Mouse (Mus musculus) kidney, postnatal 10 days (tissue): ENCODE data around the gene Ubash3b.

Experiments
- DNase-seq: peaks from one replicate; pipeline ENCODE4 v3.0.0; 2021; ENCODE audit warnings: mixed read lengths

The Ubash3b gene

GRCm38 (mm10) chr9:41130563-41130962 is 30.9 kb downstream of the Ubash3b start:
- no peak for DNase-seq

GRCm38 (mm10) chr9:41129802-41130480 is 31.6 kb downstream of the Ubash3b start:
- no peak for DNase-seq

GRCm38 (mm10) chr9:41129273-41129672 is 32.2 kb downstream of the Ubash3b start:
- DNase-seq: no peak

GRCm38 (mm10) chr9:41126723-41127122 is 34.8 kb downstream of the Ubash3b start:
- DNase-seq: no peak

- DNase-seq: no peak
These were observed 37.2 kb downstream of the Ubash3b start for GRCm38 (mm10) chr9:41124305-41124704.

- peak; percentile 79 for DNase-seq
These were observed 38.9 kb downstream of the Ubash3b start for GRCm38 (mm10) chr9:41122390-41123110.

GRCm38 (mm10) chr9:41121701-41122354 is 39.7 kb downstream of the Ubash3b start:
- no peak for DNase-seq

- DNase-seq: no peak
These were observed 41.5 kb downstream of the Ubash3b start for GRCm38 (mm10) chr9:41119958-41120357.

- no peak for DNase-seq
These were observed 43.4 kb downstream of the Ubash3b start for GRCm38 (mm10) chr9:41118065-41118464.

- DNase-seq: no peak
These were observed 45.4 kb downstream of the Ubash3b start for GRCm38 (mm10) chr9:41116126-41116525.

GRCm38 (mm10) chr9:41114367-41114766 is 47.1 kb downstream of the Ubash3b start:
- no peak for DNase-seq

- DNase-seq: no peak
These were observed 51.7 kb downstream of the Ubash3b start for GRCm38 (mm10) chr9:41109749-41110148.

GRCm38 (mm10) chr9:41108324-41109180 is 52.9 kb downstream of the Ubash3b start:
- peak; percentile 78 for DNase-seq

- DNase-seq: no peak
These were observed 56.3 kb downstream of the Ubash3b start for GRCm38 (mm10) chr9:41105201-41105643.

GRCm38 (mm10) chr9:41103722-41104121 is 57.8 kb downstream of the Ubash3b start:
- no peak for DNase-seq

GRCm38 (mm10) chr9:41102613-41103012 is 58.9 kb downstream of the Ubash3b start:
- DNase-seq: peak; percentile 44

- DNase-seq: no peak
These were observed 61.6 kb downstream of the Ubash3b start for GRCm38 (mm10) chr9:41099897-41100296.

GRCm38 (mm10) chr9:41099067-41099466 is 62.4 kb downstream of the Ubash3b start:
- DNase-seq: no peak

- DNase-seq: no peak
These were observed 63.4 kb downstream of the Ubash3b start for GRCm38 (mm10) chr9:41098065-41098464.

GRCm38 (mm10) chr9:41091993-41092392 is 69.5 kb downstream of the Ubash3b start:
- DNase-seq: no peak

- DNase-seq: no peak
These were observed 70.3 kb downstream of the Ubash3b start for GRCm38 (mm10) chr9:41091187-41091586.

- DNase-seq: no peak
These were observed 73.6 kb downstream of the Ubash3b start for GRCm38 (mm10) chr9:41087831-41088383.
